Mouse (Mus musculus) left cerebral cortex, adult 18-20 months (tissue): ENCODE measurements at regions not wholly inside any gene's neighbourhood (a gene's known extent, or its start where the extent isn't known, plus 50 kb on each side); places are given as distances from the start of the nearest gene placed in this dataset.
A peak's percentile ranks its signal among the peaks of the same experiment; 100 is the strongest.

Source experiments
- DNase-seq, 2 experiments: peaks; one replicate each; pipeline ENCODE4 v3.0.0; 2021 to 2022; ENCODE audit warnings: low spot score in 2 of 2, mixed read lengths in 1 of 2

GRCm38 (mm10) chr15:6934564-6934980 lies 59.8 kb upstream of the Osmr start:
- no peak for DNase-seq

DNA sequence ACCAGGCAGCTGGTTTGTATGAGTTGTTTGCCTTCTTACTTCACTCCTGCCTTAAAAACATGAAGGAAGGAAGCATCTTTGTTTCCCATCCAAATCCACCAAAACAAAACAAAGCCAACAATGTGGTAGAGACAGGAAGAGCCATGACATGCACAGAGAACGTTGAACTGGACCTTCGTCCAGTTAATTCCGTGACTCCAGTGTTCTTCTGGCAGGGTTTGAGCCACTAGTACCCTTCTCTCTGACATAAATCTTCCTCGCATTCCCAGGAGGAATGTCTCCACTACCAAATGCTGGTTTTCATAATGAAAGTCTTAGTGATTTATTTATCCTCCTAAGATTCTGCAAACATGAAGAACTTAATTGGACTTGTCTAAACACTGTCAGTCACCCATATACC lies 66.7 kb upstream of the Osmr start:
- DNase-seq, result no peak

DNA sequence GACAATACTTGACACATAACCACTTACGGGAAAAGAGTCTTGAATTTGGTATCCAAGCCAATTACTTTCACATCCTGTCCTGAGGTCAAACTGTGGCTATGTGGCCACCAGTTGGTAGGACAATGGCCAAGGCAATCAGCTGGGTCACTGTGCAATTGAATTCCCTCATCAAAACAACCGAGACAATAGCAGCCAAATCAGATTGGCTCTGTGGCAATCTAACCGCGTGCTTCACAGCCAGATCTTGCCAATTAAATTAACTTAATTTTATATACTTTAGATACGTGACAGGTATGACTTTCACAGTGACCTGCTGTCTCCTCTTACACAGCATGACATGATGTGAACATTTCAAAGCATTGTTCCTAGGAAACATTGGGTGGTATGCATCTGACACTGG lies 74.5 kb upstream of the Osmr start:
- no peak for DNase-seq

DNA sequence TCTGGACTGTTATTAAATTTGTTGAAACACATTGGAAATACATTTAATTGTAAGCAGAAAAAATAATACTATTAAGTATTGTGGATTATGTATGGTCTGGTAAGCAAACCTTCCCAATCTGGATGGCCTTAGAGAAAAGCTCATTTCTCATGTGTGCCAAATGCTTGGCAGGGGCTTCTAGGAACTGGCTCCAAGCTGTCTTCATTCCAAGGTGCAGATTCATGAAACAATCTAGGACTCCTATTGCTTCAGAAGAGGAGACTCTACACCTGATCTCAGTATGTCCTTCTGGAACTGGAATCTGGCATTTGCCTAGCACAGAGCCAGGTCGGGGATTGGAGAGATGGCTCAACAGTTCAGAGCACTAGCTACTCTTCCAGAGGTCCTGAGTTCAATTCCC lies 74.9 kb upstream of the Osmr start:
- DNase-seq, result no peak

GRCm38 (mm10) chr15:6950503-6950902 lies 75.7 kb upstream of the Osmr start:
- no peak for DNase-seq

GRCm38 (mm10) chr15:6953556-6953955 lies 78.8 kb upstream of the Osmr start:
- peak in 1 of 2 experiments; percentile 4 for DNase-seq

- DNase-seq, result peak; percentile 2 to 26
These were observed 79.4 kb upstream of the Osmr start for GRCm38 (mm10) chr15:6953970-6954791.

DNA sequence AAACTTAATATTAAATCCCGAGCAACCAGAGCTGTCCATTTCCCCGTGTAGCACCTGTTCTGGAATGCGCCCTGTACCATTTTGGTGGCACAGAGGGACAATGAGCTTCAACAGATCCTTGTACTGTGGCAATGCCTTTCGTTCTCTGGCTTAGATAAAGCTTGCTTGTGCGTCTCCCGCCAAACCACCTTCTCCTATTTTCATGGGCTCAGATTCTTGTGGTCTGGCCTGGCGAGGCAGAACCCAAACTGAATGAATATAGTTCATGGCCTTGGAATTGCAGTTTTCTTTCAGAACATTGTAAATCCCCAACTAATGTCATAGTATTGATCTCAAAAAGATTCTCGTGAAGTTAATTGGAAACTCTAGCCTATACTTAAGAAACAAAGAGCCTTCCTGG lies 85.1 kb upstream of the Osmr start:
- no peak for DNase-seq

GRCm38 (mm10) chr15:6960753-6961746 lies 86.3 kb upstream of the Osmr start:
- DNase-seq, result no peak

DNA sequence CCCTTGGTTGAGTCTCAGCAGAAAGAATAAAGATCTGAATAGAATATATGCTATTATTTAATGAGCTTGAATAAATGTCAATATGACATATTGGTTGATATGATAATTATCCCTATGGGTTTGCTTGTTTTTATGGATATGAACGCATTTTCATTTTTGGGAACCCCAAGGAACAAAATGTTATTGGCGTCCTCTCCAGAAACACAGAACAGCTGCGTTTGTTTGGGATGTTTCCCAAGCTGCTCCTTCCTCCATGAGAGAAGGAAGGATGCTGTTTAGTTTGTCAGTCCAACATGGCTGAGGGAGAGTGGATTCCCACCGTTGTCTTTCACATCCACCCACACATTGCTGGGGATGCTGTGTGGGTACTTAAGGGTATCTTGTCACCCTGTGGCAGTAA lies 89.9 kb upstream of the Osmr start:
- no peak for DNase-seq

- DNase-seq, result no peak
These were observed 90.7 kb upstream of the Osmr start for GRCm38 (mm10) chr15:6965446-6965845.

GRCm38 (mm10) chr15:6974410-6974809 lies 99.6 kb upstream of the Osmr start:
- no peak for DNase-seq

GRCm38 (mm10) chr15:6981430-6981829 lies 106.7 kb upstream of the Osmr start:
- no peak for DNase-seq

DNA sequence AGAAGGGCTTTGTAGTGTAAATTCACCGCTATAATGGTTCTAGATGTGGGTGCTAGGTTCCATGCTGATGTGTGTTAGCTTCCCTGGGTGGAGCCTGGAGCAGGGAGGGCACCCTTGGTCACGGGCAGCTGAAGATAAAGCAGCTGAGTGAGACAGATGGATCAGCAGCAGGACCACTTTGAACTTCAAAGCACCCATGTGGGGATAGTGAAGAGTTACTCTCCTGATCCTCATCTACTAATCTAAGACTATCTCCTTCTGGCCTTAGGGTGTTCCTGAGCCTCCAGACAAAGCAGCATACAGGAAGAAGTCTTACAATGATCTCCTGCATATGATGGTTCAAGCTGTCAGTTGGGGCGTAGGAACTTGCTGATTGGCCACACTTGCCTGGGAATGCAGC lies 107.1 kb upstream of the Lifr start:
- DNase-seq, result no peak

GRCm38 (mm10) chr15:6988187-6988586 lies 102.2 kb upstream of the Lifr start:
- DNase-seq, result peak; percentile 49 to 68

- DNase-seq, result no peak
These were observed 101.3 kb upstream of the Lifr start for GRCm38 (mm10) chr15:6989094-6989493.

- peak in 1 of 2 experiments; percentile 11 for DNase-seq
These were observed 97.2 kb upstream of the Lifr start for GRCm38 (mm10) chr15:6993226-6993625.

DNA sequence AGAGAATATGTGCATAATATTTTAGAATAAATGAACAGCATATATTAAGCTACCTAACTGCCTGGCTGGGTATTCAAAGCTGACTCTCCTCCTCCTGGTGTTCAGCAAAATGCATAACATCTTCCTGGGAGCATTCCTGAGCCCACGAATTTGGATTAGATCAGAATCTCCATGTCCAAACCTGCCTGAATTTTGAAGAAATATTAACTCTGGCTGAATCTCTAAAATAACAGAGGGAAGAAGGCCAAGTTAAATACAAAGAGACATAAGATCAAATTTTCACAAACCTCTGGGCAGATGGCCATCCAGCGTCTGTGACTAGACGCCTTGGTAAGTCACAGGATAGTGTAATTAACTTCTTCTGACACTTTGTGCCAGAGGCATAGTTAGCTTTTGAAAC lies 95.2 kb upstream of the Lifr start:
- no peak for DNase-seq

GRCm38 (mm10) chr15:6997871-6998270 lies 92.5 kb upstream of the Lifr start:
- DNase-seq, result no peak

GRCm38 (mm10) chr15:6998576-6999070 lies 91.8 kb upstream of the Lifr start:
- DNase-seq, result no peak

GRCm38 (mm10) chr15:6999667-7000066 lies 90.7 kb upstream of the Lifr start:
- DNase-seq, result no peak

GRCm38 (mm10) chr15:7002226-7002625 lies 88.2 kb upstream of the Lifr start:
- no peak for DNase-seq
